Mouse (Mus musculus) stomach, embryonic 14.5 days (tissue): ENCODE data around the gene Ppp1r26. TPM values are rescaled to one million over a fixed set of nuclear protein-coding genes. Genes with fewer than 3 reads are reported as not detected.

Experiments
- ATAC-seq: fragments of 200-750 bp; cut with Nextera tagmentation; 2 replicates; pipeline ENCODE4 v1.8.0; 2017; ENCODE audit warnings: low read depth, moderate TSS enrichment; ENCODE audit not compliant: insufficient number of reproducible peaks, insufficient read depth, low FRiP score
- H3K27ac ChIP-seq: fragments of 300-500 bp; sonication (generic); 2 replicates; pipeline ENCODE4 v1.5.1; 2014; ENCODE audit warnings: mild to moderate bottlenecking, low read length, moderate library complexity, mixed read lengths
- H3K27me3 ChIP-seq: fragments of 300-500 bp; sonication (generic); 2 replicates; pipeline ENCODE4 v1.6.1; 2014; ENCODE audit warnings: low read length, control low read depth, mixed read lengths; ENCODE audit not compliant: control insufficient read depth, insufficient read depth
- H3K36me3 ChIP-seq: fragments of 300-500 bp; sonication (generic); 2 replicates; pipeline ENCODE4 v1.6.1; 2014; ENCODE audit warnings: mild to moderate bottlenecking, control low read depth, low read length, moderate library complexity, mixed read lengths; ENCODE audit not compliant: control insufficient read depth, insufficient read depth
- H3K4me1 ChIP-seq: fragments of 300-500 bp; sonication (generic); 2 replicates; pipeline ENCODE4 v1.6.1; 2014; ENCODE audit warnings: low read length, control low read depth, mixed read lengths; ENCODE audit not compliant: control insufficient read depth, insufficient read depth
- H3K4me2 ChIP-seq: fragments of 300-500 bp; sonication (generic); replicated peaks from 2 replicates; pipeline ENCODE4 v1.6.1; 2014; ENCODE audit warnings: low read depth, low read length, control low read depth
- H3K4me3 ChIP-seq: fragments of 300-500 bp; sonication (generic); 2 replicates; pipeline ENCODE4 v1.5.1; 2014; ENCODE audit warnings: low read depth, low read length, control low read depth
- H3K9ac ChIP-seq: fragments of 300-500 bp; sonication (generic); replicated peaks from 2 replicates; pipeline ENCODE4 v1.6.1; 2014; ENCODE audit warnings: low read depth, mild to moderate bottlenecking, control low read depth, low read length, moderate library complexity, mixed read lengths
- H3K9me3 ChIP-seq: fragments of 300-500 bp; sonication (generic); 2 replicates; pipeline ENCODE4 v1.6.1; 2016; ENCODE audit warnings: low read depth, low read length, control low read depth; ENCODE audit not compliant: control insufficient read depth
- WGBS: fragments of 180-500 bp; shearing (Covaris S2); extraction: QIAGEN DNeasy Blood & Tissue Kit; methylation state at CpG from one replicate; pipeline ENCODE4 v1.1.7; 2014; 5-methylcytosine and 5-hydroxymethylcytosine counted together
- polyA plus RNA-seq: library from polyadenylated mRNA; unstranded; fragments of >200 nt; fragmentation: Nextera tagmentation; extraction: Ambion mirVana; gene quantifications from 2 replicates; pipeline ENCODE4 v1.2.1, GENCODE M21; 2014

Gene Ppp1r26
- polyA plus RNA-seq, 1 experiment from 2014 or later, result 4.4 TPM

DNA sequence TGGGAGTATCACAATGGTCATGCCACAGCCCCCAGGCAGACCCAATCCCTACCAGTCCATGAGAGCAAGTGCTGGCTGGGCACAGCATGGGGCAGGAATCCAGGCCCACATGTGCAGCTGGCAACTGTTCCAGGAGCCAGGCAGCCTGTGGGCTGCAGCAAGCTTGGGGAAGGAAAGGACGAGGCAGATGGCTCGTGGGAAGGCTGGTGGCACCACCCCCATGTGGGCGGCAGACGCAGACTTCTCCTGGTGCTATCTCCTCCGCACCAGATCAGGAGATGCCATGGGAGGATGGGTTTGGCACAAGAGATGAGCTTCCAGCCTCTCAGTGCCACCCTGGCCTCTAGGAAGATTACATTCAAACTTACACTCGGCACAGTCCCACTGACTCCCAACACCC, 33.7 kb upstream of the Ppp1r26 start:
- no peaks in the 10 kb centered on the region for H3K27me3 ChIP-seq
- 80% methylated on average over 6 of the region's 6 CpGs for WGBS
- no peak for ATAC-seq
- no peaks in the 10 kb centered on the region for H3K36me3 ChIP-seq
- no peak overlapping the region for H3K4me3 ChIP-seq
- H3K9ac ChIP-seq, result no peak overlapping the region
- H3K4me2 ChIP-seq, result no peak overlapping the region
- no peaks in the 10 kb centered on the region for H3K9me3 ChIP-seq
- no peaks in the 10 kb centered on the region for H3K4me1 ChIP-seq
- H3K27ac ChIP-seq, result no peak overlapping the region

DNA sequence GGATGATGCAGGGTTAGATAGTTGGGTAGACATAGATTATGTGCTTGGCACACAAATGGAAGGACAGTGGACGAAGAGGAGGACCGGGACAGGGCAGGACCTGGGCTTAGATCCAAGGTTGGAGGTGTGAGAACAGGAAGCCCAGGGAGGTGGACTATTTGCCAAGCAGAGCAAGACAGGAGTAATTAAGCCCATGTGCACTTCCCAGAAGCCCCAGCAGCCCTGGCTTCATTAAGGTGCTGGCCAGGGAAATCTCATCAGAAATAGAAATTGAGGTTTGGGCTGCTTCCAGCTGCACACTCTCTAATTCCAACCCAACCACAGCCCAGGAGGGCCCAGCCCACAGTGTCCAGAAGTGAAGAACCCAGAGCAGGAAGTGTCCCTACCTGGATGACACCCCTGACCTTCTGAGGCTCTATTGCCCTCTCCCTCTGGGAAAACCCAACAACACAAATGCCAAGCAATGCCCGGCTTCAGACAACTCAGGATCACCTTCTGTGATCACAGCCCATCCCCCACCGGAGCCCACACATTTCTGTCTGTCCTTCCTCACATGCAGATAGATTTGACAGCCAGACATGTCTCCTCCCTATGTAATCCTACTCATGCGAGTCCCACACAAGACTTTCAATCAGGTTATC, 32.4 kb upstream of the Ppp1r26 start:
- ATAC-seq, result no peak
- H3K36me3 ChIP-seq, result no peaks in the 10 kb centered on the region
- H3K4me2 ChIP-seq, result no peak overlapping the region
- no peaks in the 10 kb centered on the region for H3K27me3 ChIP-seq
- no peak overlapping the region for H3K4me3 ChIP-seq
- H3K9me3 ChIP-seq, result no peaks in the 10 kb centered on the region
- H3K27ac ChIP-seq, result no peak overlapping the region
- H3K9ac ChIP-seq, result no peak overlapping the region
- H3K4me1 ChIP-seq, result no peaks in the 10 kb centered on the region
- WGBS, result 91% methylated on average over 5 of the region's 5 CpGs

- Histone ChIP-seq H3K36me3 (no peaks in the 10 kb centered on the region), H3K4me1 (no peaks in the 10 kb centered on the region), H3K27me3 (no peaks in the 10 kb centered on the region), H3K4me3 (no peak overlapping the region), H3K4me2 (no peak overlapping the region), H3K9me3 (no peaks in the 10 kb centered on the region), H3K9ac (no peak overlapping the region), H3K27ac (no peak overlapping the region)
- WGBS, result 87% methylated on average over 5 of the region's 5 CpGs
- ATAC-seq, result no peak
Observed at GRCm38 (mm10) chr2:28414757-28415137, 31.9 kb upstream of the Ppp1r26 start.

DNA sequence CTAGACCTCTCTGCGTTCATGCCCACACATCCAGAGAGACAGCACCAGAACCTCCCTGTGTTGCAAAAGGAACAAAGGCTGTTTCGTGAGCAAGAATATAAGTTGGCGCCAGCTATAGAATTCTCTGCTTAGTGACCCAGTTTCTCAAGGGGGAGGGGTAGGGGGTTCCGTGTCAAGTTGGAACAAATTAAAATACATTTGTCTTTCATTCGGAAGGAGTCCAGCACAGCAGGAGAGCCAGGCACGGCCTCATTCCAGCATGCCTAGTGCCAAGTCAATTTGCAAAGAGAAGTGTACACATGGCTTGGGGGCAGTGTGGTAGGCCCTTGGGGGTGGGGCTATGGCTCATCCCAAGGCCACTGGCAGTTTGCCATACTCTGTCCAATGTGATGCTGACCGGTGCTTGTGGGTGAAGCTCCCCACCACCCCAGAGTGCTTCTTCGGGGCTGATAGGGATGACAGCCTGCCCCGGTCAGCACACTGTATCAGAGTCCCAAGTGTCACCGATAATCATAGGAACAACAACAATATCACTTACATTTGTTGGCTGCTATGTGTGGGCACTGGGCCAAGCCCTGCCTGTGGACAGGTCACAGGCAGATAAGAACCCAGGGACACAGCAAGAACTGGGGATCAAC, 31.1 kb upstream of the Ppp1r26 start:
- WGBS, result 67% methylated on average over 10 of the region's 10 CpGs
- H3K27ac ChIP-seq, result no peak overlapping the region
- no peak for ATAC-seq

GRCm38 (mm10) chr2:28416511-28416910, 30.1 kb upstream of the Ppp1r26 start:
- Histone ChIP-seq H3K9me3 (no peaks in the 10 kb centered on the region), H3K27me3 (no peaks in the 10 kb centered on the region), H3K27ac (no peak overlapping the region), H3K4me3 (no peak overlapping the region), H3K4me2 (no peak overlapping the region), H3K36me3 (no peaks in the 10 kb centered on the region), H3K9ac (no peak overlapping the region), H3K4me1 (no peaks in the 10 kb centered on the region)
- no peak for ATAC-seq
- WGBS, result 88% methylated on average over 1 of the region's 1 CpGs

More for the DNA sequence above, 31.1 kb upstream of the Ppp1r26 start:
- no peak overlapping the region for H3K4me2 ChIP-seq
- no peak overlapping the region for H3K4me3 ChIP-seq
- H3K9ac ChIP-seq, result no peak overlapping the region
- no peaks in the 10 kb centered on the region for H3K36me3 ChIP-seq
- no peaks in the 10 kb centered on the region for H3K4me1 ChIP-seq
- H3K27me3 ChIP-seq, result no peaks in the 10 kb centered on the region
- no peaks in the 10 kb centered on the region for H3K9me3 ChIP-seq

GRCm38 (mm10) chr2:28418034-28418433, 28.6 kb upstream of the Ppp1r26 start:
- 53% methylated on average over 2 of the region's 2 CpGs for WGBS
- Histone ChIP-seq H3K4me1 (no peaks in the 10 kb centered on the region), H3K9me3 (no peaks in the 10 kb centered on the region), H3K9ac (no peak overlapping the region), H3K27ac (no peak overlapping the region), H3K27me3 (no peaks in the 10 kb centered on the region), H3K36me3 (no peaks in the 10 kb centered on the region), H3K4me3 (no peak overlapping the region), H3K4me2 (no peak overlapping the region)
- ATAC-seq, result no peak

- no peaks in the 10 kb centered on the region for H3K36me3 ChIP-seq
- H3K27ac ChIP-seq, result no peak overlapping the region
- H3K4me2 ChIP-seq, result no peak overlapping the region
- H3K9ac ChIP-seq, result no peak overlapping the region
- WGBS, result 18% methylated on average over 4 of the region's 4 CpGs
- no peaks in the 10 kb centered on the region for H3K27me3 ChIP-seq
- no peak overlapping the region for H3K4me3 ChIP-seq
- no peaks in the 10 kb centered on the region for H3K4me1 ChIP-seq
- ATAC-seq, result no peak
- H3K9me3 ChIP-seq, result no peaks in the 10 kb centered on the region
Observed at GRCm38 (mm10) chr2:28419898-28420297, 26.7 kb upstream of the Ppp1r26 start.

DNA sequence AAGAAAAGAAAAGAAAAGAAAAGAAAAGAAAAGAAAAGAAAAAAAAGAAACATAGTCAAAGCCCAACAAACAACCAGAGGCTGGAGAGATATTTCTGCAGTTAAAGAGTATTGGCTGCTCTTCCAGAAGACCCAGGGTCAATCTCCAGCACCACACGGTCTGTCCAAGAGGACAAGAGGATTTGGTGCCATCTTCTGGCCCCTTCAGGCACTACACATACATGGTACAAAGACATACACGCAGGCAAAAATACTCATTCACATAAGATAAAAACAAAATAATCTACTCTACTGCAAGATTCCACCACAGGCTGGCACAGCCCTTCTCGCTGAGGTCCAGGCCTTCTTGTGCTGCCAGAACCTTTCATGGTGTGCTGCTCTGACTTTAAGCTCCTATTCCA, 23.4 kb upstream of the Ppp1r26 start:
- H3K27me3 ChIP-seq, result no peaks in the 10 kb centered on the region
- ATAC-seq, result no peak
- H3K4me3 ChIP-seq, result no peak overlapping the region
- no peak overlapping the region for H3K9ac ChIP-seq
- no peaks in the 10 kb centered on the region for H3K36me3 ChIP-seq
- no peaks in the 10 kb centered on the region for H3K9me3 ChIP-seq
- H3K4me1 ChIP-seq, result no peaks in the 10 kb centered on the region
- H3K27ac ChIP-seq, result no peak overlapping the region
- no peak overlapping the region for H3K4me2 ChIP-seq
- 40% methylated on average over 3 of the region's 3 CpGs for WGBS

GRCm38 (mm10) chr2:28427226-28427625, 19.4 kb upstream of the Ppp1r26 start:
- no peak overlapping the region for H3K9ac ChIP-seq
- H3K4me1 ChIP-seq, result no peaks in the 10 kb centered on the region
- 73% methylated on average over 6 of the region's 6 CpGs for WGBS
- no peaks in the 10 kb centered on the region for H3K27me3 ChIP-seq
- H3K36me3 ChIP-seq, result no peaks in the 10 kb centered on the region
- no peak overlapping the region for H3K4me2 ChIP-seq
- H3K9me3 ChIP-seq, result no peaks in the 10 kb centered on the region
- no peak for ATAC-seq
- H3K4me3 ChIP-seq, result no peak overlapping the region
- no peak overlapping the region for H3K27ac ChIP-seq
